Mouse (Mus musculus): ENCODE measurements at regions not wholly inside any gene's neighbourhood (a gene's known extent, or its start where the extent isn't known, plus 50 kb on each side); places are given as distances from the start of the nearest gene placed in this dataset.

DNA sequence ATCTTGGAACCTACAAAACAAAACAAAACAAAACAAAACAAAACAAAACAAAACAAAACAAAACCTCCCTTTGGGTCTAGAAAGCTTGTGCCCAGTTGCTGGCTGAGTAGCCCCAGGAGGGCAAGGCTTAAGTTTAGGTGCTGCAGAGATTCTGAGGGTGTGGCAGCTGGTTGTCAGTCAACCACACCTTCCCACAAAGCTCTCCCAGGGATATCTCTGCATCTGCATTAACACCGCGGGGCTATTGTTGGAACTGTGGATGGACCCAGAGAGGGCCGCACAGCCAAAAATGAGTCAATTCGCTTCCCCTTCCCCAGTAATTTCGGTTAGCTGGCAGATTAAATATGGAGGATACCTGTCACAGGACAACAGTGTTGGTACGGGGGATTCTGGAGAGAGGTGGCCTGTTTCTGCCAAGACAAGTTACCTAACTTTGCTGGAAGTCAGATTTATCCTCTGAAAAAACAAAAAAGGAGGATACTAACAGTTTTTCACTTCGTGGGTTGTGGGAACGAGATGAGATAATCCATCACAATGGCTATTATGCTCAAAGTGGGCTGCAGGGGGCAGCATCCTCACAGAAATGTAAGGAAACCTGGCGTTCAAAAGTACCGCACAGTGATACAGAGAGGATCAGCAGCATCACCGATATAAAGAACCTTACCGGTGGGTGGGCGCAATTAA is 96.7 kb downstream of the 1500009L16Rik start:
- Histone ChIP-seq H3K4me2 (replicated peaks; ENCODE audit: low read depth, low read length) (peak overlapping the region; percentile 25), H3K9ac (replicated peaks; ENCODE audit: low read depth, low read length) (no peak overlapping the region), H3K9me3 (ENCODE audit: control insufficient read depth, low read depth, low read length) (no peaks in the 10 kb centered on the region), H3K36me3 (ENCODE audit: control insufficient read depth, insufficient read depth, low read length) (no peaks in the 10 kb centered on the region), H3K4me1 (ENCODE audit: control insufficient read depth, insufficient read depth, low read length) (no peaks in the 10 kb centered on the region), H3K27ac (ENCODE audit: low read length) (no peak overlapping the region), H3K4me3 (ENCODE audit: low read depth, low read length) (no peak overlapping the region), H3K27me3 (ENCODE audit: control insufficient read depth, insufficient read depth, low read length) (no peaks in the 10 kb centered on the region)
- no peak for ATAC-seq (ENCODE audit: insufficient number of reproducible peaks, insufficient read depth, low FRiP score, low read depth)
- WGBS, result 9% methylated on average over 13 of the region's 13 CpGs

DNA sequence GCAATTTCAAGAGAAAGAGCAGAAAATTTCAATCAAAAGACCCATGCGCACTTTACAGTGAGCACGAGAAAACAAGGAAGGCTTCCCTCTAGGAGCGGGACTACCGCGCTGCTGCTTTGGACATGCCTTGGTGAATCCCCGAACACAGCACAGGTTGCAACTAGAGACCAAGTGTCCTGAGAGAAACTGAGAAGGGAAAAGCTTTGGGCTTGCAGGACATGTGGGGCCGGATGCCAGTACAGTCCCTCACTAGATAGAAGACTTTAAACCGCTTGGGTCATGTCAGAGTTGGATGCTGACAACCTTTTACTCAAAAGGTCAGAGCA is 97.2 kb downstream of the 1500009L16Rik start:
- Histone ChIP-seq H3K4me2 (replicated peaks; ENCODE audit: low read depth, low read length) (no peak overlapping the region), H3K9me3 (ENCODE audit: control insufficient read depth, low read depth, low read length) (no peaks in the 10 kb centered on the region), H3K9ac (replicated peaks; ENCODE audit: low read depth, low read length) (no peak overlapping the region), H3K36me3 (ENCODE audit: control insufficient read depth, insufficient read depth, low read length) (no peaks in the 10 kb centered on the region), H3K4me1 (ENCODE audit: control insufficient read depth, insufficient read depth, low read length) (no peaks in the 10 kb centered on the region), H3K27me3 (ENCODE audit: control insufficient read depth, insufficient read depth, low read length) (no peaks in the 10 kb centered on the region), H3K4me3 (ENCODE audit: low read depth, low read length) (no peak overlapping the region), H3K27ac (ENCODE audit: low read length) (no peak overlapping the region)
- ATAC-seq (ENCODE audit: insufficient number of reproducible peaks, insufficient read depth, low FRiP score, low read depth), result no peak
- WGBS, result 77% methylated on average over 8 of the region's 8 CpGs

DNA sequence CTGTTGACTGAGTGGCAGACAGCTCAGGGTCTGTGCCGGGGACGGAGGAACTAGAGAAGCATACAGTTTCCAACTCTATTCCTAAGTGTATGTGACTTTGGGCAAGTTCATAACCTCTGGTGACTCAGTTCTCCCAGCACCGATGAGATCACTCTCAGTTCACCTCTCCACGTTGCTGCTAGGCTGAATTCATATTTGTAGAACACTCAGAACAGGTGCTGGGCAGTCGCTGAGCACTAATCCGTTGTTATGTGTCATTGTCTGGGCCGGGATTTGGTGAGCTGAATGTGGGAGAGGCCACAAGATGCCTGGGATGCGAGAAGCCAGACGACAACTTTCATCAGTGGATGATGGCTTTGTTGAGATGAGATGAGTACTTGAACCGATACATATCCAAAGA is 98.4 kb downstream of the 1500009L16Rik start:
- Histone ChIP-seq H3K27ac (ENCODE audit: low read length) (no peak overlapping the region), H3K9me3 (ENCODE audit: control insufficient read depth, low read depth, low read length) (no peaks in the 10 kb centered on the region), H3K36me3 (ENCODE audit: control insufficient read depth, insufficient read depth, low read length) (no peaks in the 10 kb centered on the region), H3K4me1 (ENCODE audit: control insufficient read depth, insufficient read depth, low read length) (no peaks in the 10 kb centered on the region), H3K4me2 (replicated peaks; ENCODE audit: low read depth, low read length) (no peak overlapping the region), H3K9ac (replicated peaks; ENCODE audit: low read depth, low read length) (no peak overlapping the region), H3K4me3 (ENCODE audit: low read depth, low read length) (no peak overlapping the region), H3K27me3 (ENCODE audit: control insufficient read depth, insufficient read depth, low read length) (no peaks in the 10 kb centered on the region)
- ATAC-seq (ENCODE audit: insufficient number of reproducible peaks, insufficient read depth, low FRiP score, low read depth), result no peak
- 65% methylated on average over 10 of the region's 10 CpGs for WGBS

DNA sequence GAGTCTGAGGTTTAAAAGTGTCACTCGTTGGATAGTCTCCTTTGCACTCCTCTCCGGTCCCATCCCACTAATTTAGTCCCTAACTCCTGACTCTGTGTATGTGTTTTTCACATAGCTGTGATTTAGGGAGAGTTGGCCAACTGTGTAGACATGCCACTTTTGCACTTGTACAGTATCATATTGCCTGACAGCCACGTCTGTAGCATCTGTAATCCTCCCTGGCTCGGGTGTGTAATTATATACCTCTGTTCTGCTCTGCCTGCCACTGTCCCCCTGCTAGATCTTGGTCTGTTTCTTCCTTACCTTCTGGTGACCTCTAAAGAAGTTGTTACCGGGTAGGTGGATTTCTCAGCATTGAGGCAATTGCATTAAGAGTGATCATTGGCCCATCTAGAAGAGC is 103.4 kb downstream of the 1500009L16Rik start:
- Histone ChIP-seq H3K4me1 (ENCODE audit: control insufficient read depth, insufficient read depth, low read length) (no peaks in the 10 kb centered on the region), H3K36me3 (ENCODE audit: control insufficient read depth, insufficient read depth, low read length) (no peaks in the 10 kb centered on the region), H3K27ac (ENCODE audit: low read length) (no peak overlapping the region), H3K4me2 (replicated peaks; ENCODE audit: low read depth, low read length) (no peak overlapping the region), H3K27me3 (ENCODE audit: control insufficient read depth, insufficient read depth, low read length) (no peaks in the 10 kb centered on the region), H3K9me3 (ENCODE audit: control insufficient read depth, low read depth, low read length) (no peaks in the 10 kb centered on the region), H3K9ac (replicated peaks; ENCODE audit: low read depth, low read length) (no peak overlapping the region), H3K4me3 (ENCODE audit: low read depth, low read length) (no peak overlapping the region)
- 82% methylated on average over 5 of the region's 5 CpGs for WGBS
- no peak for ATAC-seq (ENCODE audit: insufficient number of reproducible peaks, insufficient read depth, low FRiP score, low read depth)

DNA sequence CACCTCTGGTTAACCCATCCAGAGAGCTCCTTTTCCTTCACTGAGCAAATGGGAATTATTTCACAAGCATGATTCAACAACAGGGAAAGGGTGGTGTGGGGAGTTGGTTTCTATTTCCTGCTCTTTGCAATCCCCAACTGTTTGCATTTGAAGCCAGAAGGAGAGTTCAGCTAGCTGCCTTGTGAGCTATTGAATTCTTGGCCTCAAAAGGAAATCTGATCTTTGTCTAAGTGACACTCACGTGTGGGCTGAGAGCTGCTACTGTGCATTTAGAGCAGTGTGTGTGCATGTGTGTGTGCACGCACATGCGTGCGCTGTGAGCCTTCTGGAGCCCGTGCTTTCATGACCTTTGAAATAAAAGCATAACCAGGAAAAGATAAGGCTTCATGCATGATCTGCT is 113.7 kb downstream of the 1500009L16Rik start:
- Histone ChIP-seq H3K36me3 (ENCODE audit: control insufficient read depth, insufficient read depth, low read length) (no peaks in the 10 kb centered on the region), H3K27me3 (ENCODE audit: control insufficient read depth, insufficient read depth, low read length) (no peaks in the 10 kb centered on the region), H3K9me3 (ENCODE audit: control insufficient read depth, low read depth, low read length) (no peaks in the 10 kb centered on the region), H3K4me2 (replicated peaks; ENCODE audit: low read depth, low read length) (no peak overlapping the region), H3K9ac (replicated peaks; ENCODE audit: low read depth, low read length) (no peak overlapping the region), H3K27ac (ENCODE audit: low read length) (no peak overlapping the region), H3K4me3 (ENCODE audit: low read depth, low read length) (no peak overlapping the region), H3K4me1 (ENCODE audit: control insufficient read depth, insufficient read depth, low read length) (peaks cover 6% of the 10 kb centered on the region; the same call in 1 of the 2 replicates)
- ATAC-seq (ENCODE audit: insufficient number of reproducible peaks, insufficient read depth, low FRiP score, low read depth), result no peak
- WGBS, result 45% methylated on average over 5 of the region's 5 CpGs

DNA sequence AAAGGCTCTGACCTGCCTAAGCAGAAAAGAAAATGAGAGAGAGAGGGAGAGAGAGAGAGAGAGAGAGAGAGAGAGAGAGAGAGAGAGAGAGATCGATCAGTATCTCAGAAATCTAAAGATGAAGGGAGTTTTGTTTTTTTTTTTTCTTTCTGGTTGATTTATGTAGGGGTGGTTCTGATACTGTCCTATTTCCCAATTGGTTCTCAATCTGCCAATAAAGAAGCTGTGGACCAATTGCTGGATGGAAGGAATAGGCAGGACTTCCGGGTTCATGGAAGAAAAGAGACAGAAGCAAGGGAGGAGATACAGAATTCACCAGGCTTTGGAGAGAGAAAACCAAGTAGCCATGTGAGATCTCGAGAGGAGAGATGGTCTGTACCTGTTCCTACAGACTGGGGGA is 117.6 kb downstream of the 1500009L16Rik start:
- no peak for ATAC-seq (ENCODE audit: insufficient number of reproducible peaks, insufficient read depth, low FRiP score, low read depth)
- WGBS, result 81% methylated on average over 3 of the region's 3 CpGs
- Histone ChIP-seq H3K4me3 (ENCODE audit: low read depth, low read length) (no peak overlapping the region), H3K4me2 (replicated peaks; ENCODE audit: low read depth, low read length) (no peak overlapping the region), H3K27ac (ENCODE audit: low read length) (no peak overlapping the region), H3K4me1 (ENCODE audit: control insufficient read depth, insufficient read depth, low read length) (peaks cover 6% of the 10 kb centered on the region; the same call in 1 of the 2 replicates), H3K9ac (replicated peaks; ENCODE audit: low read depth, low read length) (no peak overlapping the region), H3K9me3 (ENCODE audit: control insufficient read depth, low read depth, low read length) (peaks cover 8% of the 10 kb centered on the region; the same call in 1 of the 2 replicates), H3K27me3 (ENCODE audit: control insufficient read depth, insufficient read depth, low read length) (no peaks in the 10 kb centered on the region), H3K36me3 (ENCODE audit: control insufficient read depth, insufficient read depth, low read length) (no peaks in the 10 kb centered on the region)

DNA sequence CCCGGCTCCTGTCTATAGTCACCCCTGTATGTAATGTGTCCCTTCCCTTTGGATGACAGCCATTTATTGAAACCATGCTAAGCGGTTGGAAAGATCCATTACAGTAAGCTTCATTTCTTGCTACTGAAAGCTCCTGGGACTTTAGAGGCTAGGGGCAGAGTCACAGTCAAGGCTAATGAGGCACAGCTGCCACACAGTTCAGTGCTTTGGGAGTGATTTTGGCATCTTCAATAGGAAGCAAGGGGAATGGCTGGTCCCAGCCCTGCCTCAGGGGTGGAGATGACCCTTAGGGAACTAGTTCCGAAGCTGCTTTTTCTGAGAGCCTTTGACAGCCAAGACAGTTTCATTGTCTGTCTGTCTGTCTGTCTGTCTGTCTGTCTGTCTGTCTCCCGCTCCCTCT is 128.2 kb downstream of the 1500009L16Rik start:
- no peak overlapping the region for H3K9ac ChIP-seq (replicated peaks; ENCODE audit: low read depth, low read length)
- H3K36me3 ChIP-seq (ENCODE audit: control insufficient read depth, insufficient read depth, low read length), result no peaks in the 10 kb centered on the region
- ATAC-seq (ENCODE audit: insufficient number of reproducible peaks, insufficient read depth, low FRiP score, low read depth), result no peak
- H3K9me3 ChIP-seq (ENCODE audit: control insufficient read depth, low read depth, low read length), result no peaks in the 10 kb centered on the region
- no peak overlapping the region for H3K4me2 ChIP-seq (replicated peaks; ENCODE audit: low read depth, low read length)
- 72% methylated on average over 4 of the region's 4 CpGs for WGBS
- H3K27ac ChIP-seq (ENCODE audit: low read length), result no peak overlapping the region
- no peaks in the 10 kb centered on the region for H3K4me1 ChIP-seq (ENCODE audit: control insufficient read depth, insufficient read depth, low read length)
- H3K27me3 ChIP-seq (ENCODE audit: control insufficient read depth, insufficient read depth, low read length), result no peaks in the 10 kb centered on the region
- no peak overlapping the region for H3K4me3 ChIP-seq (ENCODE audit: low read depth, low read length)

DNA sequence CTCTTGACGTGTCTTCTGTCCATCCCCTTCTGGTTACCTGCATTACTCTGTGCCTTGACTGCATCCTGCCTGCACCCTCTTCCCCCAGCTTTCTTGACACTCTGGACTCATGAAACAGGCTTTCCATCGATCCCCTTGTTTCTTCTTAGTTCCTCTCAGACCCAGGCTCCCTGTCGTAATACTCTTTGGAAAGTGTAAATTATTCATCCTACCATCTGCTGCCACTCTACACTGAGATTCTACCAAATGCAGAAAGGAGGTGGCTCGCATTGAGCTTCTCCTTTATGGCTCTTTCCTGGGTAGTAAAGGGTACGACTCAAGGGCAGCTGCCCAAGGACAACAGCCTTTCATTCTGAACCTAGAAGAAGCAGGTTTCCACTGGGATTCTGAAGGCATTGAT is 129.5 kb downstream of the 1500009L16Rik start:
- 70% methylated on average over 5 of the region's 5 CpGs for WGBS

DNA sequence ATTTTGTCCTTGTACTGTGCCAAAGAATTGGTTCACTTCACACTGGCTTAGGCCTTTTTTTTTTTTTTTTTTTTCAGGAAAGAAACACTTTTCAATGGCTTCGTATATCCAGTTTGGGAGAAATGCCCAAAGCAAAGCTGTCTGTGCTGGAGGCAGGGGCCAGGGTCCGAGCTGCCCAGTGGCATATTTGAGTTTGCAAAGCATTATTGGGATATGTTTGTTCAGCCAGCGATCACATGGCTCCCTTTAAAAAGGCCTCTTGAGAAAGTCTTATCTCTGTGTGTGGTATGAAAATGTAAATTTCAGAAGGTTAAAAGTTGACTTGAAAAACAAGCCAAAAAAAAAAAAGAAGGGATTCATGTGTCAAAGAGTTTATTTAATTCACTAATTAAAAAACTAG is 130.1 kb downstream of the 1500009L16Rik start:
- no peaks in the 10 kb centered on the region for H3K9me3 ChIP-seq (ENCODE audit: control insufficient read depth, low read depth, low read length)
- no peaks in the 10 kb centered on the region for H3K36me3 ChIP-seq (ENCODE audit: control insufficient read depth, insufficient read depth, low read length)
- ATAC-seq (ENCODE audit: insufficient number of reproducible peaks, insufficient read depth, low FRiP score, low read depth), result no peak
- no peaks in the 10 kb centered on the region for H3K4me1 ChIP-seq (ENCODE audit: control insufficient read depth, insufficient read depth, low read length)
- H3K4me3 ChIP-seq (ENCODE audit: low read depth, low read length), result no peak overlapping the region
- WGBS, result 53% methylated on average over 3 of the region's 3 CpGs
- no peaks in the 10 kb centered on the region for H3K27me3 ChIP-seq (ENCODE audit: control insufficient read depth, insufficient read depth, low read length)
- no peak overlapping the region for H3K27ac ChIP-seq (ENCODE audit: low read length)
- no peak overlapping the region for H3K9ac ChIP-seq (replicated peaks; ENCODE audit: low read depth, low read length)
- H3K4me2 ChIP-seq (replicated peaks; ENCODE audit: low read depth, low read length), result no peak overlapping the region

More for the DNA sequence above, 129.5 kb downstream of the 1500009L16Rik start:
- Histone ChIP-seq H3K4me2 (replicated peaks; ENCODE audit: low read depth, low read length) (no peak overlapping the region), H3K36me3 (ENCODE audit: control insufficient read depth, insufficient read depth, low read length) (no peaks in the 10 kb centered on the region), H3K9me3 (ENCODE audit: control insufficient read depth, low read depth, low read length) (no peaks in the 10 kb centered on the region), H3K9ac (replicated peaks; ENCODE audit: low read depth, low read length) (no peak overlapping the region), H3K4me1 (ENCODE audit: control insufficient read depth, insufficient read depth, low read length) (no peaks in the 10 kb centered on the region), H3K27me3 (ENCODE audit: control insufficient read depth, insufficient read depth, low read length) (no peaks in the 10 kb centered on the region), H3K27ac (ENCODE audit: low read length) (no peak overlapping the region), H3K4me3 (ENCODE audit: low read depth, low read length) (no peak overlapping the region)
- no peak for ATAC-seq (ENCODE audit: insufficient number of reproducible peaks, insufficient read depth, low FRiP score, low read depth)
